Mouse (Mus musculus) lung, postnatal 0 days (tissue): ENCODE results near the gene Atrip.

Experiments
- CTCF ChIP-seq: IDR thresholded peaks from 2 replicates; pipeline ENCODE4 v1.5.1; 2016; ENCODE audit warnings: antibody characterized with exemption, mild to moderate bottlenecking
- EP300 ChIP-seq: IDR thresholded peaks from 2 replicates; pipeline ENCODE4 v1.6.1; 2016; ENCODE audit warnings: antibody characterized with exemption, mild to moderate bottlenecking, control low read depth

GRCm38 (mm10) chr9:109016973-109017604 is 56.8 kb downstream of the Atrip start:
- TF ChIP-seq CTCF (no peak), EP300 (no peak)
